Mouse (Mus musculus) granulocyte monocyte progenitor cell, adult 5-6 weeks (primary cell): ENCODE measurements around the gene Chst5. TPM values are rescaled to one million over a fixed set of nuclear protein-coding genes. Genes with fewer than 3 reads are reported as not detected.
"Not testable (repeated sequence)": the region's sequence is repeated elsewhere in the genome, so short reads cannot be mapped to it uniquely, and the experiment has no call there.

Source experiments
- ATAC-seq: replicated peaks from 2 replicates; pipeline ENCODE4 v1.8.0; 2016; ENCODE audit warnings: mild to moderate bottlenecking, moderate TSS enrichment, inconsistent platforms; ENCODE audit not compliant: poor library complexity, severe bottlenecking
- total RNA-seq, 2 experiments: library from RNA; stranded (forward) in 1 of 2; stranded (reverse) in 1 of 2; fragments of 200-712, 200-1000 nt in 1 of 2; fragments of >200 nt in 1 of 2; fragmentation: Nextera tagmentation in 1 of 2; gene quantifications; 2 replicates each; pipeline ENCODE4 v1.2.3; 2014 to 2017

The Chst5 gene
- total RNA-seq (2014; fragmentation: Nextera tagmentation) (not detected in 2 replicates), total RNA-seq (2017) (not detected in 2 replicates)

DNA sequence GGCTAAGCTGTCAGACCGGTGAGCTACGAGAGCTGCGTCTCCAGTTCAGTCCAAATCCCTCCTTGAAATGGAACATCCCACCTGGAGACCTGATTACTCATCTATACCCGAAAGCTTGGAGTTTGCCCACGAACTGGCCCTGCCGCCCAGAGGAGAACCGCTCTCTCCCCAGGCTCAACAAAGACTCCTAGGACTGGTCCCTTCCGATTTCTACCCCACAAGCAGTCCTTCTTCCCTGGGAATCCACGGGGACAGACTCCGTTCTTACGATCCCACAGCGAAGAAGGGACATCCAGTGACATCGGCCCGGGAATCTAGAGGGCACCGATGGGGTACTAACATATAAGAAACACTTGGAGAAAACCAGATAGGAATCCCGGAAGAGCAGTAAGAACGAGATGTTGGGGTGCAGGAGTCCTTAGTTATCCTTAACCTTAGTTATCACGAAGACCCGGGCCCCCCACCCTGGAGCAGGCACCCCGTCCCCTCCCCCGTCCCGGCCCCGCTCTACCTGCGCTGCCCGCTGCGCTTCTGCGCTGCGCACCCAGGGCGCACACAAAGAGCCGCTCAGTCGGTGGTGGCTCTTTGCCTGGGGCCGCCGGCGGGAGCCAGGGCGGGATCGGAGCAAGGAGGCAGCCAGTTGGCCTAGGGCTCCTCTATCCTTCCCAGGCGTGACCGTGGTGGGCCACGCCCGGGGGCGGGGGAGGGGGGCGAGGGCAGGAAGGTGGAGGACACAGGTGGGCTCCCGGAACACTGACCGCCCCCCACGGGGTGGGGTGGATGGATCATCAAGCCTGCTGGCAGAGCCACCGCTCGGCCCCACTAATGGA, at the start of gene Chst5:
Gene Chst5 (minus strand): TSS at position 827 of the 830 bp plus-strand sequence.
- ATAC-seq: no peak

DNA sequence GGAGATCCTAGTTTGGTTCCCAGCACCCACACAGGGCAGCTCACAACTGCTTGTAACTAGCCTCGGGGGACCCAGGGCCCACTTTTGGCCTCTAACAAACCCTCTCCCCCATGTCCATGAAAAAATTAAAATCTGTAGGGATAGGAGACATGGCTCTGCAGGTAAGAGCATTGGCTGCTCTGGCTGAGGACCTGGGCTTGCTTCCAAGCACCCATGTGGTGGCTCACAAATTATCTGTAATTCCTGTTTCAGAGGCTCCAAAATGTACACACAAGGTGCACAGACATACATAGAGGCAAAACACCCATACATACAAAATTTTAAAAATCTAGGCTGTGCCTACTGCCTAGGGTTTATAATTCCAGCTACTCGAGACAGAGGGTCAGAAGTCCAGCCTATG, 47.0 kb upstream of the Chst5 start:
- ATAC-seq: no peak

DNA sequence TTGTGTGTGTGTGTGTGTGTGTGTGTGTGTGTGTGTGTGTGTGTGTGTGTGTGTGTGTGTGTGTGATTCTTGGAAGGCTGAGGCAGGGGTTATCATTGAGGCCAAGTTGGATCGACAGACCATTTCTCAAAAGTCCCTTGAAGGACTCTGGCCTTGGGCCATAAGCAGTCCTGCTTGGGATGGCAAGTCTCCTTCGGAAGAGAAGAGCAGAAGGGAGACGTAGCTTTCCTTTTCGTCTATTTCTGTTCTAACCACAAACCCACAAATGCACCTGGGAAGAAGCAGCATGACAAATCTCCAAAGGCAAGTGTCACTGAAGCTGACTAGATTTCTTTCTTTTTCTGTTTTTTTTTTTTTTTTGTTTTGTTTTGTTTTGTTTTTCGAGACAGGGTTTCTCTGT, 45.6 kb upstream of the Chst5 start:
- no peak for ATAC-seq

DNA sequence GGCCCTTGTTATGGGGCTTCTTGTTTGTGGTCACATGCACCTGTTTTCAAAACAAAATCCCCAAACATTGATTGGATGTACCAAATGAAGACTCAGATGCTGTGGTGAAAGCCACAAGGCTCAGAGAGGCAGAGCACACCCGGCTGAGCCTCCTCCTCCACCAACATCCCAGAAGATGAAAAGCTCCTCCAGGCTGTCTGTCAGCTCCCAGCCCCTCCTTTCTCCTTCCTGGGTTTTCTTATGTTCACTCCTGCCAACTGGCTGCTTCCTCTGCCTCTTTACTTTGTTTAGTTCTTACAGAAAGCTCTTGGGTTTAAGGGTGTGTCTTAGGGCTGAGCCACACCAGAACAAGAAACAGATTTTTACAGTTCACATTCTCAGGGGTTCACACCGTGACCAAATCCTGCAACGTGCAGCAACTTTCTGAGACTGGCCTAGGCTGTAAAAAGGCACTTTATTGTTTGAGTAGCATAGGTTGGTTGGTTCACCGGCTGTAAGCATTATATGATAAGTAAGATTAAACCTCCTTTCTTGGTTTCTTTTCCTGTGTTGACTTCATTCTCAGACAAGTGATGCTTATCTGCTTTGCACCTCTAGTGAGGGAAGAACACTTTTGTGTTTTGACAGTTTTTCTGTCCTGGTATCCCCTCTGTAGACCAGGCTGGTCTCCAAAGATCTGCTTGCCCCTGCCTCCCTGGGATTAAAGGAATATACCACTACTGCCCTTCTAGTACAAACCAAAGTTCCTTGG, 44.8 kb upstream of the Chst5 start:
- ATAC-seq: no peak

DNA sequence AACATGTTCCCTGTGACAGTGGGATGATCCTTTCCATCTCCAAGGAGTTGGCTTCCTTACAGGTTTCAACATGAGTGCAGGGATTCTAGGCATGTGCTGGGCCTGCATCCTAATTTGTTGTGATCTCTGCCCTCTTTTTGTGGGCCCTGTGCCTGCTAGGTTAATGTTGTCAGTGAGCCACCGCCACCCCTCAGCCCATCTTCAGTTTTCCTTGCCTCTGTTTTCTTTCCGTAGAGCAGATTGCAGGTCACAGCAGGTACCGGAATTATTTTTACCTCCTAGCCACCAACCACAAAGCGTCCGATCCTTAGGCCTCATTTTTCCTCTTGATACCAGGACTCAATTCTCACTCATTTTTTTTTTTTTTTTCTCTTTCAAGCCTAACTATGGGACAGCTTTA, 41.7 kb upstream of the Chst5 start:
- no peak for ATAC-seq

DNA sequence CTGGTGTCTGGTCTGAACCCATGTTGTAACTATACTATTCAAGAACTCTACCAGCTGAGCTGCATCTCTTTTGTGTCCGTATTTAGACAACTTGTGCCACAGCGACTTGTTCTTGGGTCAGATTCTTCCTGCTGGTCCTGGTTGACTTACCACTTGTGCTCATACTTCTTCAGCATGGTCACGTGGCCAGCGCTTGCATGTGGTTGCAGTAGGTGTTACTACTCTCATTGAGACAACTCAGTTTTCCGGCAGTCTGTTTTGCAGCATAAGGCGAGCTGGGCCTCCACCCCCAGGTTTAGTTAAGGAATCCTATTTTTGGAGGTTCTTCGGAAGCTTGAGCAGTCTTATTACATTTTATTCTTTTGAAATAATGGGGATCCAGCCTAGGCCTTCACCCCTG, 41.1 kb upstream of the Chst5 start:
- ATAC-seq: no peak

DNA sequence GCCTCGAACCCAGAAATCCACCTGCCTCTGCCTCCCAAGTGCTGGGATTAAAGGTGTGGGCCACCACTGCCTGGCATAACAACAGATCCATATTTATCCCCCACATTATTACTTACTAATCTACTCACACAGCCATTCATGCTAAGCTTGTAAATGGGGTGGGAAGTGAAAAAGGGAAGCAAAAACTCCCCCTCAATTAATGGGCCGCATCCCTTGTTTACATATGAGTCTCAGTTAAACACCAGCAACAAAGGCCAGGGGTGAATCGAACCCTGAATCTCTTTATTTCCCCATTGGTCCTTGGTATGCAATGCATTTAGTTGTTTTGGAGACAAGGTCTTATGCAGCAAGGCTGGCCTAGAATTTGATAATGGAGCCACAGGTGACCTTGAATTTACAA, 40.6 kb upstream of the Chst5 start:
- ATAC-seq: peak; percentile 40; the same call in 1 of the 2 replicates

DNA sequence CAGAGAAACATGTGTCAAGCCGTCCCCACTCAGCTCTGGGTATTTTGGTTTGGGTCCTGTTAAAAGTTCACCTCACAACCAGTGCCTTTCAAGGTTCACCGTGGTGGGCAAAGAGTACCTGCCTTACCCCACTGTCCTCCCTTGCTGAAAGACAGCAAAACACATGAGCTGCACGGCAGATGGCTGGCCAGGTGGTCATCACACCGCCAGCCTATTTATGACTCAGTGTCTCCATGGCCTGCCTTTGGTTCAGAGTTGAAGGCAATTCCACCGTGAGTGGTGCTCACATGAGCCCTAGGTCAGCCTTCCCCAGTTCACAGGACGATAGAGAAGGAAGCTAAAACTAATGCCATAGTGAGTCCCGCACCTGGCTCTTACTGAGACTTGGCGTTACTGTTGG, 37.7 kb upstream of the Chst5 start:
- no peak for ATAC-seq

DNA sequence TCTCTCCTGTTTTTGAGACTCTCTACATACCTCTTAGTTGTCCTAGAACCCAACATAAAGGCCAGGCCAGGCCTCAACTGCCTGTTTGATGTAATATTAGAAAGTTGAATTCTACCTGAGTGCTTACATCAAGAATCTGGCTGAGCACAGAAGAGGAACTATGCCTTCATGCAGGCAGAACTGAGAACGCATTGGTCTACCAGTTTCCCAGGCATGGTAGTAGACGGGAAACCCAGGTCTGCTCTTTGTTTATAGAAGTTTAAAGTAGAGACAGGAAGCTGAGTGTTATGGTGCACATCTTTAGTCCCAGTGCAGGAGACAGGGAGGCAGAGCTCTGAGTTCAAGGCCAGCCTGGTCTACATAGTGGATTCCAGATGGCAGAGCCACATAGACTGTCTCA, 36.9 kb upstream of the Chst5 start:
- peak; percentile 22; the same call in 1 of the 2 replicates for ATAC-seq

DNA sequence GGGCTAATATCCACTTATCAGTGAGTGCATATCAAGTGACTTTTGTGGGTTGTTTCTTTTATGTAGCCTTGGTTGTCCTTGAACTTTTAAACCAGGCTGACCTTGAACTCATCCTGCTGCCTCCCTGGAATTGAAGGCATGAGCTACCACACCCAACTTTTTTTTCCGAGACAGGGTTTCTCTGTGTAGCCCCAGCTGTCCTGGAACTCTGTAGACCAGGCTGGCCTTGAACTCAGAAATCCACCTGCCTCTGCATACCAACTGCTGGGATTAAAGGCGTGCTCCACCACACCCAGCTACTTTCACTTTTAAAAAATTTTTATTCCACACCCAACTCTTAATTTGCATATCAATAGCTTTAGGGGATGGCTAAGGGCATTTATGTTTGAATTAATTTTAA, 33.3 kb upstream of the Chst5 start:
- no peak for ATAC-seq

DNA sequence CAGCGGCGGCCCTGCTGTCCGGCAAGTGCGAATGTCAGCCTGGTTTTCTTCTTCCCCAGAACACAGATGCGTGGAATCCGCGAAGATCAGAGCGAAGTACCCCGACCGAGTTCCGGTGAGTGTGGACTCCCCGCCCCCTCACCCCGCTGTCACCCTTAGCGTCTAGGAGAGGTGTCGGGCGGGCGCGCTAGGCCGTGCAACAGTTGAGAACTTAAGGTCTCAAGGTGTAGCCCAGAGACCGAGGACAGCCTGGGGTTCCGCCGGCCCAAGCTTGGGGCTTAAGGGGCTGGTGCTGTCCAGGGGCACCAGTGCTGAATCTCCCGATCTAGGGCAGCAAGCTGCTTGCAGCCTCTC, 30.8 kb upstream of the Chst5 start:
- peak; percentile 50 for ATAC-seq

DNA sequence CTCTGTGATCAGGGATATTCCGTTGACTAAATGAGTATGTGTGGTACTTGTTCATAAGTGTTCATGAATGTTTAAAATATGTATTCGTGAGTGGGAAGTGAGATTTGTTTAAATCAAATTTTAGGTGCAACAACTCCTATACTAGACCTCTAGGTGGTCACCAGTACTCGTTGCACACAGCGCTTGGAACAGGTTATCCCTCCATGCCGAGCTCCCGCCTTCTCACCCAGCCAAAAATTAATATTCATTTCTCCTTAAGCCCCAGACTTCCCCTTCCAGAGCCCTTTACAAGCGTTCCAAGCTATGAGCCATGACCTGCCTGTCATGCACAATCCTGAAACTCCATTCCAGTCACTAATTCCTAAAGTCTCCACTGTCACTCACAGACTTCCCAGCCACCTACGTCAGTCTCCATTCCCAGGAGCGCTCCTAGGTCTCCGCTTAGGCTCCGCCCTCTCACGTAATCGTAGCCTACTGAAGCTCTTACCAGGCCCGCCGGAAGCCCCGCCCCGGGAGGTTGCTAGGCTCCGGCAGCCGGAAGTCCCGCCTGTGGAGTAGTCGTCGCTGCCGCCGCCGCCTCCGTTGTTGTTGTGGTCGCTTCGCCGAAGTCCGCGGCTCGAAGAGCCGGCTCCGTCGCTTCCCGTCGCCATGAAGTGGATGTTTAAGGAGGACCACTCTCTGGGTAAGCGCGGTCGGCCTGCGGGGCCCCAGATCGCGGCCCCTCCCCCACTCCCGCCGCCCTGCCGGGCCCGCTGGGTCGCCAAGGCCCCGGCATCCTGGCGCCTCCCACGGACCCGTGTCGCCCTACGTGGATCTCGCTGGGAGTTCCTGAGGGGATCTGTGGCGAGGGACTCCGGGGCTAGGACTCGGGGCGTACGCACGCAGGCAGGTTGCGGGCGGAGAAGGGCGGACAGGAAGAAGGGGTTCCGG, 30.2 kb upstream of the Chst5 start, which contains the start of gene Gabarapl2:
Gene Gabarapl2 (plus strand): TSS at position 533 of the 930 bp plus-strand sequence.
- ATAC-seq: peak; percentile 90

DNA sequence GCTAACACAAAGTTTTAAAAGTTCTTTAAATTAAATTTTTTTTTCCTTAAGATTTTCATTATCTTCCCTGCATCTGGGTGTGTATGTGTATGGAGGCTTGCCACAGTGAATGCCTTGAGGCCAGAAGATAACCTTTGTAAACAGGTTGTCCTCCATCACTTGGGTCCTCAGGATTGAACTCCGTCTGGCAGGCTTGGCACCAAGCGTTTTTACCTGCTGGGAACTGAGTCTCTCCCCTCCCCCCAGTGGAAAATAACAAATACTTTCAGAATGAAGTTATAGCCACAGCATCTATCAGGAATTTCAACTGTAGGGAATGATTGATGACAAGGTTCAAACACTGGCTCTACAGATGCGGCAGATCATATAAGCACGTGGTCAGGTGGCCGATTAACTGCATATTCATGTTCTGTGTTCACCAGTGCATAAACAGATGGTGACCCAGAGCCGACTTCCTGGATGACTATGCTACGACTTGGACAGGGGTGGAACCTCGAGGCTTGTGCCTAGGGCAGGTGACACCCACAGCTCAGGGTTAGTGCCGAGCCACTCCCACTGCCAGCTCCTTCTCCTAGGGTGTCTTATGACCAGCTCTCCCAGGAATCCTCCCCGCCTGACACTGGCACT, 29.4 kb upstream of the Chst5 start:
- ATAC-seq: peak; percentile 78

DNA sequence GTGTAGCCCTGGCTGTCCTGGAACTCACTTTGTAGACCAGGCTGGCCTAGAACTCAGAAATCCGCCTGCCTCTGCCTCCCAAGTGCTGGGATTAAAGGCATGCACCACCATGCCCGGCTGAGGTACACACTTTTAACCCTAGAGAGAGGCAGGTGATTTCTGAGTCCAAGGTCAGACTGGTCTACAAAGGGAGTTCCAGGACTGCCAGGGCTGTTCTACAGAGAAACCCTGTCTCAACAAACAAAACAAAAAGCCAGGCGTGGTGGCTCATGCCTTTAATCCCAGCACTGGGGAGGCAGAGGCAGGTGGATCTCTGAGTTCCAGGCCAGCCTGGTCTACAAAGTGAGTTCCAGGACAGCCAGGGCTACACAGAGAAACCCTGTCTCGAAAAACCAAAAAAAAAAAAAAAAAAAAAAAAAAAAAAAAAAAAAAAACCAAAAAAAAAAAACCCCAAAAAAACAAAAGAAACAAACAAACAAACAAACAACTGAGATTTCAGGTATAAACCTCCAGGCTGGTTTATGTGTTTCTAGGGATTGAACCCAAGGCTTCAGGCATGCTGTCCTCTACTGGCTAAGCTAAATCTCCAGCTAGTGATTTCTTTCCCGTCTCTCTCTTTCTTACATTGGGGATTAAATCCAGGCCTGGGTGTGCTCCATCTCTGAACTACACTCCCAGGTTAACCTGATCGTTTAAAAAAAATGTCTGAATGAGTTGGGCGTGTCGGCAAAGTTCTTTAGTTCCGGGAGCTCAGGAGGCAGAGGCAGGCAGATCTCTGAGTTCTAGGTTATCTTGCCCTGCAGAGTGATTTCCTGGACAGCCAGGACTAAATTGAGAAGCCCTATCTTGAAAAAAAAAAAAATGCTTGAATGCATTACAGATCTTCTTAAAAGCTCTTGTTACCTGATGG, 28.1 kb upstream of the Chst5 start:
- not testable (repeated sequence) for ATAC-seq

DNA sequence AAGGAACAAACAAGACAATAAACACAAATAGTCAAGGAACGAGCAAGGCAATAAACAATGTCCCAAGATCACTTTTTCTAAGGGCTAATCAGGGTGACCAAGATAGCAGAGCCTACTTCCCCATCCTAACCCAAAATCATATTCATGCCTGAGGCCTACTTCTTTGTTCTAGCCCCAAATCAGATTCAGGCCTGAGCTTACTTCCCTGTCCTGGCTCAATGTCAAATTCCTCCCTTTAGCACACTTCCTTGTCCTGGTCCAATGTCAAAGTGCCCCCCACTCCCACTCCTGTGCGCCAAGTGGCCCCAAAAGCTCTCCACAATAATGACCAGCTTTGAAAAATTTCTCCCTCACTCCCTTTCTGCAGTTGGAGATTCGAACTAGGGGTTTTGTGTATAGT, 26.9 kb upstream of the Chst5 start:
- no peak for ATAC-seq

DNA sequence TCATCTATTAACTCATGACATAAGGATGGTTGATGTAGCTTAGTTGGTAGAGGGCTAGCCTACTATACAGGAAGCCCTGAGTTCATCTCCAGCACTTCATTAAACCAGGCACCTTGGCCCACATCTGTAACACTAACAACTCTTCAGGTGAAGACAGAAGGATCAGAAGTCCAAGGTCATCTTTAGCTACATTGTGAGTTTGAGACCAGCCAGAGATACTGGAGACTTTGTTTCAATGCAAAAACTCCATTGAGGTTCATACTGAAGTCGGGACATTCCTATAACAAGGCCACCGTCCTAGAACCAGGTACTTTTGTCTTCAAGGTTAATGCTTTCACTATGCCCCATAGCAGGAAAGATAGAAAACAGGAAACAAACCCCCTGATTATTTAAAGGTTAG, 24.0 kb upstream of the Chst5 start:
- ATAC-seq: no peak

DNA sequence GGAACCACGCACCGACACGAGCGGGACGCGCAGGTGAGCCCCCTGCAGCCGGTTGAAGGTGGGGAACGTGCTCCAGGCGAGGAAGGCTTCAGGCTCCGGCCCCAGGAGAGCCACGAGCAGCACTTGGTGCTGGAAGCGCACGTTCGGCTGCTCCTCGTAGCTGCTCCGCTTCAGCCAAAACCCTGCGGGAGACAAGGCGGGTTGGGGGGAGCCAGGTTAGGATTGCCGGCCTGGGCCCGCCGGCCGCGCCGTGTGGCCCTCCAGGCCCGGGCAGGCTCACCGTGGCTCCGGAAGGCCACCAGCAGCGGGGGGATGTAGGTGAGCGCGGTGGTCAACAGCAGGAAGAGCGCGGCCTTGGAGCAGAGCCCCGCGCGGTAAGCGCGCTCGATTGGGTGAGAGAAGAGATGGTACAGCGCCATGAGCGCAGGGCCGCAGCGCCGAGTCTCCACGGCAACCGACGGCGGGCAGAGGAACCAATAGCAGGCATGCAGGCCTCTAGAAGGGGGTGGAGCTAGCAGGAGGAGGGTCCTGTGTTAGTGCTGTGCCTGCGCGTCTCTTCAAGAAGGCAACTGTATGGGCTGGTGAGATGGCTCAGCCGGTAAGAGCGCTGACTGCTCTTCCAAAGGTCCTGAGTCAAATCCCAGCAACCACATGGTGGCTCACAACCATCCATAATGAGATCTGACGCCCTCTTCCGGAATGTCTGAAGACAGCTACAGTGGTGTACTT, 23.3 kb upstream of the Chst5 start, which contains the start of gene Tmem231:
Gene Tmem231 (minus strand): TSS at position 534 of the 729 bp plus-strand sequence.
- ATAC-seq: peak; percentile 99
